Mouse (Mus musculus): Measurements from ENCODE around the gene Atf6. TPM values are rescaled to one million over a fixed set of nuclear protein-coding genes. Genes with fewer than 3 reads are reported as not detected.

Atf6 gene
- polyA plus RNA-seq, 1 experiment = 9.6 TPM

- WGBS = 72% methylated on average over 2 of the region's 2 CpGs
- Histone ChIP-seq H3K4me1 (ENCODE audit: control insufficient read depth, insufficient read depth, insufficient read length) (peaks cover 4% of the 10 kb centered on the region), H3K36me3 (ENCODE audit: control insufficient read depth, insufficient read depth, low read length) (peaks cover 13% of the 10 kb centered on the region), H3K27ac (ENCODE audit: insufficient read depth, low read length) (no peak overlapping the region), H3K27me3 (ENCODE audit: control insufficient read depth, insufficient read depth, low read length) (no peaks in the 10 kb centered on the region), H3K4me3 (ENCODE audit: extremely low read depth, insufficient read depth, insufficient read length) (no peak overlapping the region)
- no peak for DNase-seq (ENCODE audit: low read depth in 1 of 2, low spot score in 2 of 2)
- no peak for TF ChIP-seq CTCF (IDR thresholded peaks at IDR 0.05; ENCODE audit: extremely low read depth, insufficient read depth, insufficient read length, insufficient replicate concordance)
- no peak for TF ChIP-seq POLR2A (IDR thresholded peaks at IDR 0.05; ENCODE audit: low read depth, low read length)
These were observed 17.6 kb downstream of the Atf6 start for GRCm38 (mm10) chr1:170850007-170850406.

- H3K27me3 ChIP-seq (ENCODE audit: control insufficient read depth, insufficient read depth, low read length) = no peaks in the 10 kb centered on the region
- H3K36me3 ChIP-seq (ENCODE audit: control insufficient read depth, insufficient read depth, low read length) = peaks cover 18% of the 10 kb centered on the region
- H3K27ac ChIP-seq (ENCODE audit: insufficient read depth, low read length) = peak overlapping the region; percentile 76
- H3K4me1 ChIP-seq (ENCODE audit: control insufficient read depth, insufficient read depth, insufficient read length) = no peaks in the 10 kb centered on the region
- 40% methylated on average over 10 of the region's 10 CpGs for WGBS
- H3K4me3 ChIP-seq (ENCODE audit: extremely low read depth, insufficient read depth, insufficient read length) = peak overlapping the region; percentile 8; the same call in 1 of the 2 replicates
- no peak for DNase-seq (ENCODE audit: low read depth in 1 of 2, low spot score in 2 of 2)
- TF ChIP-seq CTCF (IDR thresholded peaks at IDR 0.05; ENCODE audit: extremely low read depth, insufficient read depth, insufficient read length, insufficient replicate concordance) (no peak), POLR2A (IDR thresholded peaks at IDR 0.05; ENCODE audit: low read depth, low read length) (no peak)
These were observed 21.9 kb downstream of the Atf6 start for GRCm38 (mm10) chr1:170845448-170846307.

GRCm38 (mm10) chr1:170844380-170844779 is 23.2 kb downstream of the Atf6 start:
- 82% methylated on average over 8 of the region's 8 CpGs for WGBS

DNA sequence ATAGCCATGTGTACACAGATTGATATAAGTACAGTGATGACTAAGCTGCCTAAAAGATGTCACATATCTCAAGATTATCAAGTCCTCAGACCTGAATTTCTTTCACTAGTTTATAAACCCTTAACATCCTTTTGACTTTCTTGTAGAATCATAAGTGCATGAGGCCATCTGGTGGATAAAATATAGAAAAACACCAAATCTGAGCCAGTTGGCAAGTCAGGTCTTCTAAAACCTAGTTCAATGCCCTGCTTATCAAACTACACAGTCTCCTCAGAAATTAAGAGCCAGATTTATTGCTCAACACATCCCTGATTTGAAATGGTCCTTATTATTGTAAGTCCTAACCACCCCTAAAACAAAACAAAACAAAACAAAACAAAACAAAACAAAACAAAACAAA is 27.9 kb downstream of the Atf6 start:
- TF ChIP-seq POLR2A (IDR thresholded peaks at IDR 0.05; ENCODE audit: low read depth, low read length) (no peak), CTCF (IDR thresholded peaks at IDR 0.05; ENCODE audit: extremely low read depth, insufficient read depth, insufficient read length, insufficient replicate concordance) (no peak)
- no peak overlapping the region for H3K4me3 ChIP-seq (ENCODE audit: extremely low read depth, insufficient read depth, insufficient read length)
- H3K27me3 ChIP-seq (ENCODE audit: control insufficient read depth, insufficient read depth, low read length) = no peaks in the 10 kb centered on the region
- H3K4me1 ChIP-seq (ENCODE audit: control insufficient read depth, insufficient read depth, insufficient read length) = no peaks in the 10 kb centered on the region
- no peak overlapping the region for H3K27ac ChIP-seq (ENCODE audit: insufficient read depth, low read length)
- peak in 1 of 2 experiments; percentile 36 for DNase-seq (ENCODE audit: low read depth in 1 of 2, low spot score in 2 of 2)
- peaks cover 13% of the 10 kb centered on the region for H3K36me3 ChIP-seq (ENCODE audit: control insufficient read depth, insufficient read depth, low read length)

More at GRCm38 (mm10) chr1:170844380-170844779, 23.2 kb downstream of the Atf6 start:
- DNase-seq (ENCODE audit: low read depth in 1 of 2, low spot score in 2 of 2) = no peak
- Histone ChIP-seq H3K4me3 (ENCODE audit: extremely low read depth, insufficient read depth, insufficient read length) (no peak overlapping the region), H3K4me1 (ENCODE audit: control insufficient read depth, insufficient read depth, insufficient read length) (no peaks in the 10 kb centered on the region), H3K27ac (ENCODE audit: insufficient read depth, low read length) (no peak overlapping the region), H3K27me3 (ENCODE audit: control insufficient read depth, insufficient read depth, low read length) (no peaks in the 10 kb centered on the region), H3K36me3 (ENCODE audit: control insufficient read depth, insufficient read depth, low read length) (peaks cover 20% of the 10 kb centered on the region)
- TF ChIP-seq POLR2A (IDR thresholded peaks at IDR 0.05; ENCODE audit: low read depth, low read length) = no peak
- TF ChIP-seq CTCF (IDR thresholded peaks at IDR 0.05; ENCODE audit: extremely low read depth, insufficient read depth, insufficient read length, insufficient replicate concordance) = peak; percentile 19; the same call in 1 of the 2 replicates

GRCm38 (mm10) chr1:170834756-170835155 is 32.8 kb downstream of the Atf6 start:
- no peak for TF ChIP-seq POLR2A (IDR thresholded peaks at IDR 0.05; ENCODE audit: low read depth, low read length)
- TF ChIP-seq CTCF (IDR thresholded peaks at IDR 0.05; ENCODE audit: extremely low read depth, insufficient read depth, insufficient read length, insufficient replicate concordance) = no peak
- Histone ChIP-seq H3K27ac (ENCODE audit: insufficient read depth, low read length) (no peak overlapping the region), H3K36me3 (ENCODE audit: control insufficient read depth, insufficient read depth, low read length) (peaks cover 9% of the 10 kb centered on the region), H3K4me1 (ENCODE audit: control insufficient read depth, insufficient read depth, insufficient read length) (no peaks in the 10 kb centered on the region), H3K4me3 (ENCODE audit: extremely low read depth, insufficient read depth, insufficient read length) (no peak overlapping the region), H3K27me3 (ENCODE audit: control insufficient read depth, insufficient read depth, low read length) (no peaks in the 10 kb centered on the region)
- DNase-seq (ENCODE audit: low read depth in 1 of 2, low spot score in 2 of 2) = no peak
- 90% methylated on average over 9 of the region's 9 CpGs for WGBS

GRCm38 (mm10) chr1:170829781-170830180 is 37.8 kb downstream of the Atf6 start:
- no peak for TF ChIP-seq POLR2A (IDR thresholded peaks at IDR 0.05; ENCODE audit: low read depth, low read length)
- no peak for TF ChIP-seq CTCF (IDR thresholded peaks at IDR 0.05; ENCODE audit: extremely low read depth, insufficient read depth, insufficient read length, insufficient replicate concordance)
- Histone ChIP-seq H3K4me1 (ENCODE audit: control insufficient read depth, insufficient read depth, insufficient read length) (no peaks in the 10 kb centered on the region), H3K27ac (ENCODE audit: insufficient read depth, low read length) (no peak overlapping the region), H3K36me3 (ENCODE audit: control insufficient read depth, insufficient read depth, low read length) (peaks cover 6% of the 10 kb centered on the region), H3K4me3 (ENCODE audit: extremely low read depth, insufficient read depth, insufficient read length) (no peak overlapping the region), H3K27me3 (ENCODE audit: control insufficient read depth, insufficient read depth, low read length) (no peaks in the 10 kb centered on the region)
- 97% methylated on average over 1 of the region's 1 CpGs for WGBS
- no peak for DNase-seq (ENCODE audit: low read depth in 1 of 2, low spot score in 2 of 2)

GRCm38 (mm10) chr1:170829344-170829743 is 38.2 kb downstream of the Atf6 start:
- H3K4me3 ChIP-seq (ENCODE audit: extremely low read depth, insufficient read depth, insufficient read length) = no peak overlapping the region
- H3K27me3 ChIP-seq (ENCODE audit: control insufficient read depth, insufficient read depth, low read length) = no peaks in the 10 kb centered on the region
- H3K4me1 ChIP-seq (ENCODE audit: control insufficient read depth, insufficient read depth, insufficient read length) = no peaks in the 10 kb centered on the region
- no peak for DNase-seq (ENCODE audit: low read depth in 1 of 2, low spot score in 2 of 2)
- H3K36me3 ChIP-seq (ENCODE audit: control insufficient read depth, insufficient read depth, low read length) = peaks cover 2% of the 10 kb centered on the region; the same call in 1 of the 2 replicates
- TF ChIP-seq CTCF (IDR thresholded peaks at IDR 0.05; ENCODE audit: extremely low read depth, insufficient read depth, insufficient read length, insufficient replicate concordance) (no peak), POLR2A (IDR thresholded peaks at IDR 0.05; ENCODE audit: low read depth, low read length) (no peak)
- H3K27ac ChIP-seq (ENCODE audit: insufficient read depth, low read length) = no peak overlapping the region
- WGBS = 94% methylated on average over 6 of the region's 6 CpGs
